Mouse (Mus musculus) E14TG2a.4 (cell line): ENCODE data around the gene Zmym5.

Experiments used
- CTCF ChIP-seq: conservative IDR thresholded peaks from 2 replicates; pipeline ENCODE4 v1.5.1; 2014; ENCODE audit warnings: low read length
- NANOG ChIP-seq: IDR thresholded peaks from 2 replicates; pipeline ENCODE4 v1.6.1; 2014; ENCODE audit warnings: borderline replicate concordance, low read length, mixed read lengths
- POU5F1 ChIP-seq: IDR thresholded peaks from 2 replicates; pipeline ENCODE4 v1.6.1; 2014; ENCODE audit warnings: low read length, borderline replicate concordance

DNA sequence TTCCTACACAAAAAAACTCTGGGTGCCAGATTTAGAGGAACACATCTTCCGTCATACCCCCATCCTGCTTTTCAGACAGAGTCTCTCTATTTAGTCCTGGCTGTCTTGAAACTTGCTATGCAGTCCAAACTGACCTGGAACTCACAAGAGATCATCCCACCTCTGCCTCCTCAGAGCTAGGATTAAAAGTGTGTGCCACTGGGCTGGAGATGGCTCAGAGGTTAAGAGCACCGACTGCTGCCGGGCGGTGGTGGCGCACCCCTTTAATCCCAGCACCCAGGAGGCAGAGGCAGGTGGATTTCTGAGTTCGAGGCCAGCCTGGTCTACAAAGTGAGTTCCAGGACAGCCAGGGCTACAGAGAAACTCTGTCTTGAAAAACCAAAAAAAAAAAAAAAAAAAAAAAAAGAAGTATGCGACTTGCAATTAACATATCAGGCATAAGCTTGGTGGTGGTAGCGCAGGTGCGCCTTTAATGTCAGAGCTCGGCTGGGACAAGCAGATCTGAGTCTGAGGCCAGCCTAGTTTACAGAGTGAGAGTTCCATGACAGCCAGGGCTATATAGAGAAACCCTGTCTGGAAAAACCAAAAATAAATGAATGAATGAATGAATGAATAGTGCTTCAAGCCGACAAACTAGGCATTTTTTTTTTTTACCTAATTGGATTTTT lies 34.8 kb downstream of the Zmym5 start:
- TF ChIP-seq CTCF, result no peak
- no peak for TF ChIP-seq NANOG
- TF ChIP-seq POU5F1, result no peak
